Mouse (Mus musculus): ENCODE data around the gene March8. TPM values are rescaled to one million over a fixed set of nuclear protein-coding genes. Genes with fewer than 3 reads are reported as not detected.
A peak's percentile ranks its signal among the peaks of the same experiment; 100 is the strongest.

The March8 gene
- polyA plus RNA-seq, 1 experiment: 38.8 TPM

- Histone ChIP-seq H3K4me2 (ENCODE audit: low read depth) (no peak overlapping the region), H3K79me2 (ENCODE audit: control insufficient read depth, insufficient read depth) (no peaks in the 10 kb centered on the region), H3ac (ENCODE audit: control insufficient read depth, insufficient read length) (no peak overlapping the region), H3K27me3 (ENCODE audit: control insufficient read depth, insufficient read depth, insufficient read length) (no peaks in the 10 kb centered on the region), H3K4me3 (no peak overlapping the region), H3K36me3 (ENCODE audit: control insufficient read depth, insufficient read depth) (no peaks in the 10 kb centered on the region)
- no peak for TF ChIP-seq POLR2A (IDR thresholded peaks at IDR 0.05; ENCODE audit: insufficient read length, low read depth)
- TF ChIP-seq REST (IDR thresholded peaks at IDR 0.05; ENCODE audit: insufficient read depth, insufficient read length): no peak
- TF ChIP-seq TCF12 (IDR thresholded peaks at IDR 0.05; ENCODE audit: insufficient read depth, poor library complexity, severe bottlenecking): no peak
- no peak for TF ChIP-seq SRF (IDR thresholded peaks at IDR 0.05; ENCODE audit: control insufficient read depth, insufficient read length, low read depth)
- no peak for TF ChIP-seq MYOG (IDR thresholded peaks at IDR 0.05; ENCODE audit: control insufficient read depth in 1 of 3, insufficient read depth in 1 of 3, insufficient read length in 2 of 3, low read depth in 2 of 3)
- no peak for TF ChIP-seq MAX (IDR thresholded peaks at IDR 0.05; ENCODE audit: low read depth)
- no peak for TF ChIP-seq POLR2AphosphoS2 (IDR thresholded peaks at IDR 0.05; ENCODE audit: insufficient read length, low read depth)
- TF ChIP-seq CEBPB (IDR thresholded peaks at IDR 0.05; ENCODE audit: insufficient read depth, poor library complexity, severe bottlenecking): no peak
- TF ChIP-seq MYOD1 (IDR thresholded peaks at IDR 0.05; ENCODE audit: control insufficient read depth in 1 of 3, insufficient read length in 2 of 3, low read depth in 2 of 3): no peak
- no peak for TF ChIP-seq TCF3 (IDR thresholded peaks at IDR 0.05; ENCODE audit: insufficient read length, low read depth)
- no peak for TF ChIP-seq USF1 (IDR thresholded peaks at IDR 0.05; ENCODE audit: low read depth)
- TF ChIP-seq E2F4 (IDR thresholded peaks at IDR 0.05; ENCODE audit: insufficient read depth): no peak
Measured at GRCm38 (mm10) chr6:116427552-116427951, 89.7 kb downstream of the March8 start.

GRCm38 (mm10) chr6:116428282-116428681, 90.5 kb downstream of the March8 start:
- H3K27me3 ChIP-seq (ENCODE audit: control insufficient read depth, insufficient read depth, insufficient read length): no peaks in the 10 kb centered on the region
- no peak overlapping the region for H3K4me2 ChIP-seq (ENCODE audit: low read depth)
- H3K36me3 ChIP-seq (ENCODE audit: control insufficient read depth, insufficient read depth): no peaks in the 10 kb centered on the region
- no peak for TF ChIP-seq SRF (IDR thresholded peaks at IDR 0.05; ENCODE audit: control insufficient read depth, insufficient read length, low read depth)
- TF ChIP-seq MAX (IDR thresholded peaks at IDR 0.05; ENCODE audit: low read depth): no peak
- TF ChIP-seq TCF12 (IDR thresholded peaks at IDR 0.05; ENCODE audit: insufficient read depth, poor library complexity, severe bottlenecking): no peak
- no peak for TF ChIP-seq E2F4 (IDR thresholded peaks at IDR 0.05; ENCODE audit: insufficient read depth)
- TF ChIP-seq POLR2A (IDR thresholded peaks at IDR 0.05; ENCODE audit: insufficient read length, low read depth): no peak
- no peak for TF ChIP-seq MYOG (IDR thresholded peaks at IDR 0.05; ENCODE audit: control insufficient read depth in 1 of 3, insufficient read depth in 1 of 3, insufficient read length in 2 of 3, low read depth in 2 of 3)
- TF ChIP-seq TCF3 (IDR thresholded peaks at IDR 0.05; ENCODE audit: insufficient read length, low read depth): no peak
- no peak for TF ChIP-seq USF1 (IDR thresholded peaks at IDR 0.05; ENCODE audit: low read depth)
- TF ChIP-seq CEBPB (IDR thresholded peaks at IDR 0.05; ENCODE audit: insufficient read depth, poor library complexity, severe bottlenecking): no peak
- no peak for TF ChIP-seq REST (IDR thresholded peaks at IDR 0.05; ENCODE audit: insufficient read depth, insufficient read length)
- TF ChIP-seq POLR2AphosphoS2 (IDR thresholded peaks at IDR 0.05; ENCODE audit: insufficient read length, low read depth): no peak
- TF ChIP-seq MYOD1 (IDR thresholded peaks at IDR 0.05; ENCODE audit: control insufficient read depth in 1 of 3, insufficient read length in 2 of 3, low read depth in 2 of 3): no peak
- H3ac ChIP-seq (ENCODE audit: control insufficient read depth, insufficient read length): no peak overlapping the region
- H3K4me3 ChIP-seq: no peak overlapping the region
- H3K79me2 ChIP-seq (ENCODE audit: control insufficient read depth, insufficient read depth): no peaks in the 10 kb centered on the region

DNA sequence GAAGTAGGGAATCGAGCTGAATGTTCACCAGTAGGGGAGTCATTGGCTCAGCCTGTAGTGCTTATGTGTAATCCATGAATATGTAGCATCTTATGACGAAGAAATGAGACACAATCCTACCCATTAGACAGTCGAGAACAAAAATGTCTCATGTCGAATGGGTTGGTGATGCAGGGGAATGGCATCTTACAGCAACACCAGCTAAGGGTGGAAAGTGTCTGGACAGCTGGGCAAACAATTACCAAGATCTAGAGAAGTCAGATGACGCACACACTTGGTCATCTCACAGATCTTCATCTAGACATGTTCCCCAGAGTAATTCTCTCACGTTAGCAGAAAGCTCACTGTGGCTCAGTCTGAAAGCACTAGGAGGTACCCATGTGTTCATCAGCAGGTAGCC, 101.0 kb downstream of the March8 start:
- Histone ChIP-seq H3K4me2 (ENCODE audit: low read depth) (peak overlapping the region; percentile 42), H3K79me2 (ENCODE audit: control insufficient read depth, insufficient read depth) (no peaks in the 10 kb centered on the region), H3ac (ENCODE audit: control insufficient read depth, insufficient read length) (no peak overlapping the region), H3K4me3 (no peak overlapping the region), H3K27me3 (ENCODE audit: control insufficient read depth, insufficient read depth, insufficient read length) (no peaks in the 10 kb centered on the region), H3K36me3 (ENCODE audit: control insufficient read depth, insufficient read depth) (no peaks in the 10 kb centered on the region)
- TF ChIP-seq TCF12 (IDR thresholded peaks at IDR 0.05; ENCODE audit: insufficient read depth, poor library complexity, severe bottlenecking) (peak; percentile 19), E2F4 (IDR thresholded peaks at IDR 0.05; ENCODE audit: insufficient read depth) (no peak), USF1 (IDR thresholded peaks at IDR 0.05; ENCODE audit: low read depth) (no peak), POLR2AphosphoS2 (IDR thresholded peaks at IDR 0.05; ENCODE audit: insufficient read length, low read depth) (no peak), MYOD1 (IDR thresholded peaks at IDR 0.05; ENCODE audit: control insufficient read depth in 1 of 3, insufficient read length in 2 of 3, low read depth in 2 of 3) (peak in 2 of 3 experiments; percentile 25 to 77)

- TF ChIP-seq CEBPB (IDR thresholded peaks at IDR 0.05; ENCODE audit: insufficient read depth, poor library complexity, severe bottlenecking): no peak
- no peak for TF ChIP-seq POLR2A (IDR thresholded peaks at IDR 0.05; ENCODE audit: insufficient read length, low read depth)
- TF ChIP-seq MYOG (IDR thresholded peaks at IDR 0.05; ENCODE audit: control insufficient read depth in 1 of 3, insufficient read depth in 1 of 3, insufficient read length in 2 of 3, low read depth in 2 of 3): no peak
- no peak for TF ChIP-seq REST (IDR thresholded peaks at IDR 0.05; ENCODE audit: insufficient read depth, insufficient read length)
- TF ChIP-seq POLR2AphosphoS2 (IDR thresholded peaks at IDR 0.05; ENCODE audit: insufficient read length, low read depth): no peak
- no peak for TF ChIP-seq TCF12 (IDR thresholded peaks at IDR 0.05; ENCODE audit: insufficient read depth, poor library complexity, severe bottlenecking)
- no peak for TF ChIP-seq TCF3 (IDR thresholded peaks at IDR 0.05; ENCODE audit: insufficient read length, low read depth)
- TF ChIP-seq MYOD1 (IDR thresholded peaks at IDR 0.05; ENCODE audit: control insufficient read depth in 1 of 3, insufficient read length in 2 of 3, low read depth in 2 of 3): no peak
- no peak for TF ChIP-seq MAX (IDR thresholded peaks at IDR 0.05; ENCODE audit: low read depth)
- TF ChIP-seq SRF (IDR thresholded peaks at IDR 0.05; ENCODE audit: control insufficient read depth, insufficient read length, low read depth): no peak
- no peak for TF ChIP-seq E2F4 (IDR thresholded peaks at IDR 0.05; ENCODE audit: insufficient read depth)
- TF ChIP-seq USF1 (IDR thresholded peaks at IDR 0.05; ENCODE audit: low read depth): no peak
- H3K27me3 ChIP-seq (ENCODE audit: control insufficient read depth, insufficient read depth, insufficient read length): no peaks in the 10 kb centered on the region
- H3K4me2 ChIP-seq (ENCODE audit: low read depth): peak overlapping the region; percentile 42
- no peaks in the 10 kb centered on the region for H3K36me3 ChIP-seq (ENCODE audit: control insufficient read depth, insufficient read depth)
- H3ac ChIP-seq (ENCODE audit: control insufficient read depth, insufficient read length): no peak overlapping the region
- no peak overlapping the region for H3K4me3 ChIP-seq
- no peaks in the 10 kb centered on the region for H3K79me2 ChIP-seq (ENCODE audit: control insufficient read depth, insufficient read depth)
Measured at GRCm38 (mm10) chr6:116439531-116439930, 101.7 kb downstream of the March8 start.

- H3K27me3 ChIP-seq (ENCODE audit: control insufficient read depth, insufficient read depth, insufficient read length): no peaks in the 10 kb centered on the region
- TF ChIP-seq POLR2A (IDR thresholded peaks at IDR 0.05; ENCODE audit: insufficient read length, low read depth): no peak
- TF ChIP-seq TCF12 (IDR thresholded peaks at IDR 0.05; ENCODE audit: insufficient read depth, poor library complexity, severe bottlenecking): no peak
- TF ChIP-seq POLR2AphosphoS2 (IDR thresholded peaks at IDR 0.05; ENCODE audit: insufficient read length, low read depth): no peak
- no peak for TF ChIP-seq REST (IDR thresholded peaks at IDR 0.05; ENCODE audit: insufficient read depth, insufficient read length)
- no peak for TF ChIP-seq MAX (IDR thresholded peaks at IDR 0.05; ENCODE audit: low read depth)
- TF ChIP-seq MYOG (IDR thresholded peaks at IDR 0.05; ENCODE audit: control insufficient read depth in 1 of 3, insufficient read depth in 1 of 3, insufficient read length in 2 of 3, low read depth in 2 of 3): no peak
- TF ChIP-seq MYOD1 (IDR thresholded peaks at IDR 0.05; ENCODE audit: control insufficient read depth in 1 of 3, insufficient read length in 2 of 3, low read depth in 2 of 3): no peak
- TF ChIP-seq USF1 (IDR thresholded peaks at IDR 0.05; ENCODE audit: low read depth): no peak
- TF ChIP-seq SRF (IDR thresholded peaks at IDR 0.05; ENCODE audit: control insufficient read depth, insufficient read length, low read depth): no peak
- TF ChIP-seq CEBPB (IDR thresholded peaks at IDR 0.05; ENCODE audit: insufficient read depth, poor library complexity, severe bottlenecking): no peak
- no peak for TF ChIP-seq E2F4 (IDR thresholded peaks at IDR 0.05; ENCODE audit: insufficient read depth)
- no peak for TF ChIP-seq TCF3 (IDR thresholded peaks at IDR 0.05; ENCODE audit: insufficient read length, low read depth)
- no peak overlapping the region for H3K4me2 ChIP-seq (ENCODE audit: low read depth)
- no peaks in the 10 kb centered on the region for H3K79me2 ChIP-seq (ENCODE audit: control insufficient read depth, insufficient read depth)
- no peak overlapping the region for H3ac ChIP-seq (ENCODE audit: control insufficient read depth, insufficient read length)
- H3K4me3 ChIP-seq: no peak overlapping the region
- no peaks in the 10 kb centered on the region for H3K36me3 ChIP-seq (ENCODE audit: control insufficient read depth, insufficient read depth)
Measured at GRCm38 (mm10) chr6:116440447-116440846, 102.6 kb downstream of the March8 start.

All from myocyte (in vitro differentiated cells).